Mouse (Mus musculus): ENCODE results near the gene Edem3. TPM values are rescaled to one million over a fixed set of nuclear protein-coding genes. Genes with fewer than 3 reads are reported as not detected.
"Not testable (repeated sequence)": the region's sequence is repeated elsewhere in the genome, so short reads cannot be mapped to it uniquely, and the experiment has no call there.

The Edem3 gene
- polyA plus RNA-seq, 1 experiment = 7.2 TPM

DNA sequence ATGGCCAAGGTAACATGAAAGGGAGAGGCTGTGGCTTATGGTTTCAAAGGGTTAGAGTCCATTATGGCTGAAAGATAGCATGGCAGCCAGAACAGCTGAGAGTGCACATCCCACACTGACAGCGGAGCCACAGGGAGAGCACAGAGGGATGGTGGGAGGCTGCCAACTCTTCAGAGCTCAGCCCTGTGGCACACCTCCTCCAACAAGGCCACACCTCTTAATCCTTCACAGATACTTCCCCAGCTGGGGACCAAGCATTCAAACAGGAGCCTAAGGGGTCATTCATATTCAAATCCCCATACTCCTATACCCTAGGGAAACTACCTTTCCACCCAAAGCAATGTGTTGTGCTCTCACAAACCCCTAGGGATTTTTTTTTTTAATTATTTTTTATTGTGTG, 23.4 kb downstream of the Edem3 start:
- Histone ChIP-seq H3K27ac (ENCODE audit: insufficient read depth, low read depth, low read length) (no peak overlapping the region), H3K36me3 (ENCODE audit: control insufficient read depth, insufficient read depth, low read length) (peaks cover 42% of the 10 kb centered on the region), H3K4me3 (ENCODE audit: low read depth, low read length) (no peak overlapping the region), H3K27me3 (ENCODE audit: control insufficient read depth, insufficient read depth, low read length) (no peaks in the 10 kb centered on the region), H3K4me1 (ENCODE audit: control insufficient read depth, insufficient read depth, insufficient read length, low read length) (no peaks in the 10 kb centered on the region; the same call in 1 of the 2 replicates)
- WGBS = 57% methylated on average over 1 of the region's 1 CpGs
- TF ChIP-seq POLR2A (IDR thresholded peaks at IDR 0.05; ENCODE audit: low read depth, low read length) (no peak), CTCF (IDR thresholded peaks at IDR 0.05; ENCODE audit: extremely low read depth, insufficient read length, insufficient replicate concordance, low read depth, low read length) (no peak)

GRCm38 (mm10) chr1:151779306-151779705, 24.1 kb downstream of the Edem3 start:
- H3K36me3 ChIP-seq (ENCODE audit: control insufficient read depth, insufficient read depth, low read length) = peaks cover 43% of the 10 kb centered on the region
- H3K4me3 ChIP-seq (ENCODE audit: low read depth, low read length) = no peak overlapping the region
- TF ChIP-seq POLR2A (IDR thresholded peaks at IDR 0.05; ENCODE audit: low read depth, low read length) (no peak), CTCF (IDR thresholded peaks at IDR 0.05; ENCODE audit: extremely low read depth, insufficient read length, insufficient replicate concordance, low read depth, low read length) (no peak)

GRCm38 (mm10) chr1:151781447-151781846, 26.3 kb downstream of the Edem3 start:
- WGBS = 84% methylated on average over 7 of the region's 7 CpGs
- Histone ChIP-seq H3K36me3 (ENCODE audit: control insufficient read depth, insufficient read depth, low read length) (peaks cover 50% of the 10 kb centered on the region), H3K4me3 (ENCODE audit: low read depth, low read length) (no peak overlapping the region), H3K4me1 (ENCODE audit: control insufficient read depth, insufficient read depth, insufficient read length, low read length) (no peaks in the 10 kb centered on the region; the same call in 1 of the 2 replicates), H3K27ac (ENCODE audit: insufficient read depth, low read depth, low read length) (no peak overlapping the region), H3K27me3 (ENCODE audit: control insufficient read depth, insufficient read depth, low read length) (no peaks in the 10 kb centered on the region)
- no peak for TF ChIP-seq POLR2A (IDR thresholded peaks at IDR 0.05; ENCODE audit: low read depth, low read length)
- TF ChIP-seq CTCF (IDR thresholded peaks at IDR 0.05; ENCODE audit: extremely low read depth, insufficient read length, insufficient replicate concordance, low read depth, low read length) = no peak

More at GRCm38 (mm10) chr1:151779306-151779705, 24.1 kb downstream of the Edem3 start:
- H3K27me3 ChIP-seq (ENCODE audit: control insufficient read depth, insufficient read depth, low read length) = no peaks in the 10 kb centered on the region
- 87% methylated on average over 2 of the region's 2 CpGs for WGBS
- no peak overlapping the region for H3K27ac ChIP-seq (ENCODE audit: insufficient read depth, low read depth, low read length)
- no peaks in the 10 kb centered on the region; the same call in 1 of the 2 replicates for H3K4me1 ChIP-seq (ENCODE audit: control insufficient read depth, insufficient read depth, insufficient read length, low read length)

DNA sequence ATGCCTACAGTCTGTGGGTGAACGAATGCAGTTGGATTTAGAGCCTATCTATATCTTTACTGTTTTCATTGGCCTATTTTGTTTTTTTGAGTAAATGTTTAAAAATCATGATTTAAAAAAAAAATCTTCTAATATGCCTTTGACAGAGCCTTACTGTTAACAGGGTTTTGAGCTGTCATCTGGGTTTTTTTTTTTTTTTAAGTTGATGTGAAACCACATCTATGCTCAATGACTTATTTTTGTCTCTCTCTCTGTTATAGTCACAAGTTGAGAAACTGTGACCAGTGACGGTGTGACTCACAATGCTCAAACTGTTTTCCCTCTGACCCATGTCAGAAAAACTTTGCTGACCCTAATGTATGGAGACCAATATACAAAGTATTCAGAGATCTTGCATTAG, 28.2 kb downstream of the Edem3 start:
- WGBS = 94% methylated on average over 2 of the region's 2 CpGs
- Histone ChIP-seq H3K4me1 (ENCODE audit: control insufficient read depth, insufficient read depth, insufficient read length, low read length) (no peaks in the 10 kb centered on the region), H3K27me3 (ENCODE audit: control insufficient read depth, insufficient read depth, low read length) (no peaks in the 10 kb centered on the region), H3K27ac (ENCODE audit: insufficient read depth, low read depth, low read length) (no peak overlapping the region), H3K36me3 (ENCODE audit: control insufficient read depth, insufficient read depth, low read length) (peaks cover 44% of the 10 kb centered on the region), H3K4me3 (ENCODE audit: low read depth, low read length) (no peak overlapping the region)
- TF ChIP-seq POLR2A (IDR thresholded peaks at IDR 0.05; ENCODE audit: low read depth, low read length) = no peak
- TF ChIP-seq CTCF (IDR thresholded peaks at IDR 0.05; ENCODE audit: extremely low read depth, insufficient read length, insufficient replicate concordance, low read depth, low read length) = no peak

- 90% methylated on average over 5 of the region's 5 CpGs for WGBS
- TF ChIP-seq CTCF (IDR thresholded peaks at IDR 0.05; ENCODE audit: extremely low read depth, insufficient read length, insufficient replicate concordance, low read depth, low read length) (no peak), POLR2A (IDR thresholded peaks at IDR 0.05; ENCODE audit: low read depth, low read length) (no peak)
- peaks cover 42% of the 10 kb centered on the region for H3K36me3 ChIP-seq (ENCODE audit: control insufficient read depth, insufficient read depth, low read length)
Observed at GRCm38 (mm10) chr1:151786406-151786805, 31.2 kb downstream of the Edem3 start.

DNA sequence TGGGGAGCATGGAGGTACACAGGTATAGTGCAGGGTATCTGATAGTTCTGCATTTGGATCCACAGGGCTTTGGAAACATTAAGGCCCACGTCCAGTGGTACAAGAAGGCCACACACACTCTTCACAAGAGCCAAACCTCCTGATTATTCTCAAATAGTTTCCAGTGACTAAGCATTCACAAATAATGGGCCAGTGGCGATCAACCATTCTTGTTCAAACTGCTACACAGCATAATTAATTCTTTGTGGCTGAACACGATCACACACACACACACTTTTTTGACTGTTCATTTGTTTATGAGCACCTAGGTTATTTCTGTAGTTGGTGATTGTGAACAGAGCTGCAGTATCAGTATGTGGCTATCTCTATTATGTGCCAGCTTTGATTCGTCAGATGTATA, 34.0 kb downstream of the Edem3 start:
- Histone ChIP-seq H3K4me3 (ENCODE audit: low read depth, low read length) (no peak overlapping the region), H3K27me3 (ENCODE audit: control insufficient read depth, insufficient read depth, low read length) (no peaks in the 10 kb centered on the region), H3K36me3 (ENCODE audit: control insufficient read depth, insufficient read depth, low read length) (peaks cover 50% of the 10 kb centered on the region), H3K27ac (ENCODE audit: insufficient read depth, low read depth, low read length) (no peak overlapping the region), H3K4me1 (ENCODE audit: control insufficient read depth, insufficient read depth, insufficient read length, low read length) (no peaks in the 10 kb centered on the region)
- no peak for TF ChIP-seq CTCF (IDR thresholded peaks at IDR 0.05; ENCODE audit: extremely low read depth, insufficient read length, insufficient replicate concordance, low read depth, low read length)
- TF ChIP-seq POLR2A (IDR thresholded peaks at IDR 0.05; ENCODE audit: low read depth, low read length) = no peak
- WGBS = 89% methylated on average over 4 of the region's 4 CpGs

More at GRCm38 (mm10) chr1:151786406-151786805, 31.2 kb downstream of the Edem3 start:
- no peaks in the 10 kb centered on the region for H3K27me3 ChIP-seq (ENCODE audit: control insufficient read depth, insufficient read depth, low read length)
- H3K27ac ChIP-seq (ENCODE audit: insufficient read depth, low read depth, low read length) = no peak overlapping the region
- no peaks in the 10 kb centered on the region for H3K4me1 ChIP-seq (ENCODE audit: control insufficient read depth, insufficient read depth, insufficient read length, low read length)
- no peak overlapping the region for H3K4me3 ChIP-seq (ENCODE audit: low read depth, low read length)

- H3K4me1 ChIP-seq (ENCODE audit: control insufficient read depth, insufficient read depth, insufficient read length, low read length); H3K27me3 ChIP-seq (ENCODE audit: control insufficient read depth, insufficient read depth, low read length); H3K4me3 ChIP-seq (ENCODE audit: low read depth, low read length); H3K27ac ChIP-seq (ENCODE audit: insufficient read depth, low read depth, low read length): not testable (repeated sequence)
- H3K36me3 ChIP-seq (ENCODE audit: control insufficient read depth, insufficient read depth, low read length) = peaks cover 48% of the 10 kb centered on the region
- 77% methylated on average over 8 of the region's 8 CpGs for WGBS
Observed at GRCm38 (mm10) chr1:151792076-151792475, 36.9 kb downstream of the Edem3 start.

- not testable (repeated sequence) for H3K27me3 ChIP-seq (ENCODE audit: control insufficient read depth, insufficient read depth, low read length); H3K4me3 ChIP-seq (ENCODE audit: low read depth, low read length); H3K4me1 ChIP-seq (ENCODE audit: control insufficient read depth, insufficient read depth, insufficient read length, low read length); H3K27ac ChIP-seq (ENCODE audit: insufficient read depth, low read depth, low read length)
- WGBS = 76% methylated on average over 3 of the region's 3 CpGs
- peaks cover 43% of the 10 kb centered on the region for H3K36me3 ChIP-seq (ENCODE audit: control insufficient read depth, insufficient read depth, low read length)
Observed at GRCm38 (mm10) chr1:151802795-151803194, 47.6 kb downstream of the Edem3 start.

All from small intestine, adult 2 months (tissue).